Mouse (Mus musculus) cortical plate, adult 2 months (tissue): ENCODE results near the gene Klk13. TPM values are rescaled to one million over a fixed set of nuclear protein-coding genes. Genes with fewer than 3 reads are reported as not detected.
A peak's percentile ranks its signal among the peaks of the same experiment; 100 is the strongest.
"Not testable (repeated sequence)": the region's sequence is repeated elsewhere in the genome, so short reads cannot be mapped to it uniquely, and the experiment has no call there.

Experiments
- H3K27ac ChIP-seq: fragments of 200-500 bp; 2 replicates; pipeline ENCODE4 v1.5.1; 2012; ENCODE audit warnings: low read length, control low read depth, inconsistent platforms; ENCODE audit not compliant: insufficient read depth
- H3K4me1 ChIP-seq: fragments of 200-500 bp; 2 replicates; pipeline ENCODE4 v1.6.1; 2011; ENCODE audit warnings: low read length; ENCODE audit not compliant: control insufficient read depth, insufficient read depth
- H3K4me3 ChIP-seq: fragments of 200-500 bp; 2 replicates; pipeline ENCODE4 v1.5.1; 2011; ENCODE audit warnings: mild to moderate bottlenecking, low read length, control low read depth; ENCODE audit not compliant: insufficient read depth
- CTCF ChIP-seq: fragments of 200-500 bp; IDR thresholded peaks from 2 replicates; pipeline ENCODE4 v1.5.1; 2011; ENCODE audit warnings: mild to moderate bottlenecking, control low read depth, low read length; ENCODE audit not compliant: insufficient read depth; ENCODE audit errors: extremely low read depth
- POLR2A ChIP-seq: fragments of 200-500 bp; IDR thresholded peaks from 2 replicates; pipeline ENCODE4 v1.6.1; 2011; ENCODE audit warnings: mild to moderate bottlenecking, low read length, control low read depth; ENCODE audit not compliant: insufficient read depth; ENCODE audit errors: extremely low read depth
- polyA plus RNA-seq: library from polyadenylated mRNA; depleted of rRNA; stranded (reverse); fragments of >200 nt; gene quantifications from 2 replicates; pipeline ENCODE4 v1.2.3, GENCODE M21; 2012; rRNA removed

Klk13 gene
- 0.04 TPM in 1 of 2 replicates, not detected in the other for polyA plus RNA-seq

GRCm38 (mm10) chr7:43712267-43712666, at the start of gene Klk13:
Gene Klk13, plus strand, starts transcription at chr7:43712567.
- H3K27ac ChIP-seq: no peak within 1 kb of the TSS
- H3K4me3 ChIP-seq: no peak within 1 kb of the TSS
- TF ChIP-seq CTCF (no peak), POLR2A (no peak)
- H3K4me1 ChIP-seq: no peaks in the 10 kb centered on the region

- no peaks in the 10 kb centered on the region for H3K4me1 ChIP-seq
- TF ChIP-seq CTCF (no peak), POLR2A (no peak)
- H3K4me3 ChIP-seq: no peak overlapping the region
- H3K27ac ChIP-seq: no peak overlapping the region
These were observed 49.6 kb upstream of the Klk13 start for GRCm38 (mm10) chr7:43662804-43663203.

- not testable (repeated sequence) for H3K4me3 ChIP-seq, H3K4me1 ChIP-seq, H3K27ac ChIP-seq
These were observed 45.1 kb upstream of the Klk13 start for GRCm38 (mm10) chr7:43667221-43667620.

GRCm38 (mm10) chr7:43668582-43668981, 43.8 kb upstream of the Klk13 start:
- H3K4me3 ChIP-seq: no peak overlapping the region
- 0 out of 2 replicates have a peak, but pooled peaks cover 2% of the 10 kb centered on the region for H3K4me1 ChIP-seq
- TF ChIP-seq POLR2A: no peak
- no peak for TF ChIP-seq CTCF
- H3K27ac ChIP-seq: no peak overlapping the region

- no peak for TF ChIP-seq CTCF
- TF ChIP-seq POLR2A: no peak
- Histone ChIP-seq H3K4me1 (0 out of 2 replicates have a peak, but pooled peaks cover 2% of the 10 kb centered on the region), H3K27ac (no peak overlapping the region), H3K4me3 (peak overlapping the region; percentile 44; the same call in 1 of the 2 replicates)
These were observed 41.1 kb upstream of the Klk13 start for GRCm38 (mm10) chr7:43671064-43671808.

GRCm38 (mm10) chr7:43671809-43672580, 40.4 kb upstream of the Klk13 start, which contains the start of gene Ctu1:
Gene Ctu1, plus strand, starts transcription at chr7:43672016.
- TF ChIP-seq POLR2A (peak; percentile 74), CTCF (no peak)
- H3K4me3 ChIP-seq: peak within 1 kb of the TSS; percentile 44
- H3K4me1 ChIP-seq: 0 out of 2 replicates have a peak, but pooled peaks cover 2% of the 10 kb centered on the region
- no peak within 1 kb of the TSS for H3K27ac ChIP-seq

- no peak for TF ChIP-seq POLR2A
- TF ChIP-seq CTCF: no peak
- Histone ChIP-seq H3K4me3 (peak overlapping the region; percentile 44), H3K4me1 (0 out of 2 replicates have a peak, but pooled peaks cover 2% of the 10 kb centered on the region), H3K27ac (no peak overlapping the region)
These were observed 39.6 kb upstream of the Klk13 start for GRCm38 (mm10) chr7:43672581-43673260.

- no peak for TF ChIP-seq POLR2A
- TF ChIP-seq CTCF: no peak
These were observed 37.3 kb upstream of the Klk13 start for GRCm38 (mm10) chr7:43675091-43675490.

GRCm38 (mm10) chr7:43678517-43678916, 33.9 kb upstream of the Klk13 start:
- TF ChIP-seq POLR2A (no peak), CTCF (peak; percentile 44)
- no peak overlapping the region for H3K4me3 ChIP-seq
- H3K4me1 ChIP-seq: no peaks in the 10 kb centered on the region
- no peak overlapping the region for H3K27ac ChIP-seq

More at GRCm38 (mm10) chr7:43675091-43675490, 37.3 kb upstream of the Klk13 start:
- Histone ChIP-seq H3K4me1 (0 out of 2 replicates have a peak, but pooled peaks cover 2% of the 10 kb centered on the region), H3K4me3 (no peak overlapping the region), H3K27ac (no peak overlapping the region)
